Mouse (Mus musculus): ENCODE measurements around the gene Auh. TPM values are rescaled to one million over a fixed set of nuclear protein-coding genes. Genes with fewer than 3 reads are reported as not detected.

Auh gene
- total RNA-seq, 4 experiments from 2014 or later, result 94.6 to 109 (median 103) TPM

- no peak for DNase-seq (ENCODE audit: low spot score in 2 of 2)
Measured at GRCm38 (mm10) chr13:52879918-52880317, 49.6 kb downstream of the Auh start.

DNA sequence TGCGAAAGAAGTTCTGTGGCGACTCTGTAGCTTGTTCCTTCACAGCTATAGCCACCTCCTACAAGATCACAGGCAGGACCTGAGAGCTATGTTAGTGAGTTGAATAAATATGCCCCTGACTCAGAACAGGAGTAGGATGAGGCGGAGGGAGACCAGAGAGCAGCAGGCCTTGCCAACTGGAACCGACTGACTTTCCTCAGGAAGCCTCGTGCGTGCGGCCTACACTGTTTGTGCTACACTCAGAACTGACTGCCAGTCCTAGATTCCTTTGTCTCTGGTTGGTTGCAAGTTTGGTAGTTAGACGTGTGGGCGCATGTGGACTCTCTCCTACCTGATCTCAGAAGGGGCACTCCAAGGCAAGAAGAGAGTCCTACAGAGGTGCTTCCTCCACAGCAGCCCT is 50.2 kb downstream of the Auh start:
- DNase-seq (ENCODE audit: low spot score in 2 of 2), result peak in 1 of 2 experiments; percentile 72

- no peak for DNase-seq (ENCODE audit: low spot score in 2 of 2)
Measured at GRCm38 (mm10) chr13:52878823-52879222, 50.7 kb downstream of the Auh start.

GRCm38 (mm10) chr13:52875541-52876325 is 53.7 kb downstream of the Auh start:
- DNase-seq (ENCODE audit: low spot score in 2 of 2), result peak in 1 of 2 experiments; percentile 56

DNA sequence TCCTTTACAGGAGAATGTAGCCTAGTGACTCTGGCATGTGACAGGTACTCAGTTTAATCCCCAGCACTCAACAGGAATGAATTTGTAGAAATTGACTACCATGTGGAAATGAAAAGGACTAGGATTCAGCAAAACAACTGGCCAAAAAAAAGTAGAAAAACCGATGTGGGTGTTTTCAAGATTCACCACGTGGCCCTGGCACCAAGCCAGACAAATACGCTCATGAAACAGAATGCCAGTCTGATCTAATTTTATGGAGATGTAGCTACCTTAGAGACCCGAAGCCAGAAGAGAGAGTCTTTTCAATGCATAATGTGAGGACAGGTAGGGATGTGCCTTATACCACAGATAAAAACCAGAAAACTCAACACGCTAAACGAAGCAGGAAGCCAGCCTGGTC is 54.4 kb downstream of the Auh start:
- no peak for DNase-seq (ENCODE audit: low spot score in 2 of 2)

DNA sequence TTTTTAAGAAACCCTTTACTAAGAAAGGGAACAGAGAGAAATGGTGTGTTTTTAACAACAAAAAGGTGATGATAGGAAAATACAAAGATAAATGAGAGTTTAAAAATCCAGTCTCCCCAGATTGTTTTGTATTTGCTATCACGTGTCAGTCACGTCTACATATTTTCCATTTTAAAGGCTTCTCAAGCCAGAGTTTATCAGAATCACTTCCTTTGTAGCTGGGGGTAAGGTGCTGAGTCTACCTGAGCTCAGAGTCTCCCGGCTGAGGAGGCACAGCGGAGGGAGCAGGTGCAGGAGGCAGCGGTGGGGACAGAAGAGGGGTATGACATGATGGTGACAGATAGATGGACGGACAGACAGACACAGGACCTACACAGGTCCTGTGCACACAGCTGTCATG is 55.1 kb downstream of the Auh start:
- no peak for DNase-seq (ENCODE audit: low spot score in 2 of 2)

- no peak for DNase-seq (ENCODE audit: low spot score in 2 of 2)
Measured at GRCm38 (mm10) chr13:52873923-52874322, 55.6 kb downstream of the Auh start.

- DNase-seq (ENCODE audit: low spot score in 2 of 2), result peak in 1 of 2 experiments; percentile 58
Measured at GRCm38 (mm10) chr13:52866005-52866792, 63.3 kb downstream of the Auh start.

DNA sequence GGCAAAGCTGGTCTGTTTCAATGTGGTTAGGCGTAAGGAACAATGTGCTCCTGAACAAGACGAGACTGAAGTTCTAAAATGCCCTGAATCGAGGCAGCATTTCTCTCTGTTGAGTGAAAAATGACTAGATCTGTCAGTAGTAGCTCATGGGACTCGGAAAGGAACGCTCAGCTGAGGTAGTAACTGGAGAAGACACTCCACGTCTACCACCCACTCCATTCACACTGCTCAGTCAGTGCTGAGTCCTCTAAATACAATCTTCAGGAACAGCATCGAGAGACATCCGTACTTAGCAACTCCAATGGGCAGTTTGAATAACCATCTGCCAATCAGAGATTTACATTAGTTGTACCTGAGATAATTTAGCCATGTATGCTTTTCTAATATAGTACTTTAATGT is 66.0 kb downstream of the Auh start:
- DNase-seq (ENCODE audit: low spot score in 2 of 2), result no peak

DNA sequence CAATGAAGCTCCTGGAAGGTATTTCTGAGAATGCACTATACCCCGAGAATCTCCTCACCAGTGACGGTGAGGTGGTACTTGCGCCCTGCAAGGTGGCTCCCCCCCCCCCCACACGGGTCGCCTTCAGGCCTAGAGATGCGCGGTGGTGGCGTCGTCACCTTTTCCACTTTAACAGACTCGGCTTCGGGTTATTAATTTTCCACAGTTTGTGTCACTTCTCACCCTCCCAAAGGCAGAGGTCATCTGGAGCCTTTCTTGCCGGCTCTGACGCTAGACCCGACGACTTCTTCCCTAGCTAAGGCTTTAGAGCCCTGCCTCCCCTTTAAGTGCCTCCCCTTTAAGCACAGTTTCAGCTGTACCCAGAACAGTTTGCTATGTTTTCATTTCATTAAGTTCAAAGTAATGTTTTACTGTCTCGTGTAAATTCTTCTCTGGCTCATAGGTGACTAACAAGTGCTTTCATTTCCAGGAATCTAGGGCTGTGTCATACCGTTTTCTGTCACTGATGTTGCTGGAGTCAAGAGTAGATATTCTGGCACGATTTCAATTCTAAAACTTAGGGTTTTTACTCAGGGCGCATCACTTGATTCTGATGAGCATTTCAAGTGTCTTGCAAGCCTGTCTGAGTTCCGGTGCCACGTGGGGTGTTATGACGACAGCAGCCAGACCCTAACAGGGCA is 69.3 kb downstream of the Auh start:
- no peak for DNase-seq (ENCODE audit: low spot score in 2 of 2)

GRCm38 (mm10) chr13:52859065-52859820 is 70.2 kb downstream of the Auh start:
- no peak for DNase-seq (ENCODE audit: low spot score in 2 of 2)

- no peak for DNase-seq (ENCODE audit: low spot score in 2 of 2)
Measured at GRCm38 (mm10) chr13:52858373-52858772, 71.1 kb downstream of the Auh start.

- no peak for DNase-seq (ENCODE audit: low spot score in 2 of 2)
Measured at GRCm38 (mm10) chr13:52857781-52858180, 71.7 kb downstream of the Auh start.

DNA sequence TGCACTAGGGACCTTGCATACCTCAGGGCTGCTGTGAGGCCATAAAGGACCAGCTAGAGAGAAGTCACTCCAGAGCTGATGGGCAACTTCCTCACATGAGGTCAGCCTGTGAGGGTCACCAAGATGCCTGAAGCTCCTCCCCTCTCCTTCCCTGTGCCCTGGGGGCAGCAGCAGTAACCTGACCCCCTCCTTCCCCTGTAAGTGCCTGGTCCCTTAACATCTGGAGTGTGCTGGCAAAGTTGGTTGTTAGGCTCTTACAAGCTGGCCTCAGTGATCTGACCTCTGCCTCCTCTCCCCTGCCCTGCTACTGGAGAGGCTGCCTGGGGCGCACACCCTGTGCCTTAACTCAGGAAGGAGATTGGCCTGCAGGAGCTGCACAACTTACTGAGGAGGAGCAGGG is 75.9 kb downstream of the Auh start:
- DNase-seq (ENCODE audit: low spot score in 2 of 2), result no peak

DNA sequence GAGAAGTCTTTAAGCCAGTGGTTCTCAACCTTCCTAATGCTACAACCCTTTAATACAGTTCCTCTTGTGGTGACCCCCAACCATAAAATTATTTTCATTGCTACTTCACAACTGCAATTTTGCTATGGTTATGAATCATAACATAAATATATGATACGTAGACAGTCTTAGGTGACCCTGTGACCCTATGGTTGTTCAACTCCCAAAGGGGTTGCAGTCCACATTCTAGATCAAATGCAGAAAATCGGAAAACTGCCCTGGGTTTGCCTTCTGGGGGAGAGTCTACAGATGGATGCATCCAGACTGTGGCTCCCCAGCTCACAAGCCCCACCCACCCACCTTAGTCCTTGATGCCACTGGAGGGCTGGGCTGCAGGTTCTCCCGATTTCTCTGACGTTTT is 77.6 kb downstream of the Auh start:
- DNase-seq (ENCODE audit: low spot score in 2 of 2), result no peak

- DNase-seq (ENCODE audit: low spot score in 2 of 2), result no peak
Measured at GRCm38 (mm10) chr13:52850024-52850723, 79.3 kb downstream of the Auh start.

DNA sequence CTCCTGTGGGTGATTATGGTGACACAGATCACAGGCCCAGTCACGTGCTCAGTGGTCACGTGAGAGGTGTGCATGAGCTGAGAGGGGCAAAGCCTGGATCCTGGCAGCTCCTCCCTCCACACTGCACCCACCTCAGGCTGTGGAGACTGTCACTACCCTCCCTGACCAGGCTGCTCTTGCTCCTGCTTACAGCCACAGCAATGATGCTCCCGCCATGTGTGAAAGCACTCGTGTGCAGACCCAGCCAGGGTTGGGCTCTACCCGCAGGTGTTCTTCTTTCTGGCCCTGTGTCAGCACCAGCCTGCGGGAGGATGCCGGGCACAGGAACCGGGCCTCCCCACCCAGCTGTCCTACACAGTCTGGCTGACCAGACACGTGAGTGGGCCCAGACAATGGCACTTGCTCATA is 80.1 kb downstream of the Auh start:
- DNase-seq (ENCODE audit: low spot score in 2 of 2), result no peak

- DNase-seq (ENCODE audit: low spot score in 2 of 2), result no peak
Measured at GRCm38 (mm10) chr13:52847481-52847880, 82.0 kb downstream of the Auh start.

GRCm38 (mm10) chr13:52847071-52847470 is 82.4 kb downstream of the Auh start:
- no peak for DNase-seq (ENCODE audit: low spot score in 2 of 2)

DNA sequence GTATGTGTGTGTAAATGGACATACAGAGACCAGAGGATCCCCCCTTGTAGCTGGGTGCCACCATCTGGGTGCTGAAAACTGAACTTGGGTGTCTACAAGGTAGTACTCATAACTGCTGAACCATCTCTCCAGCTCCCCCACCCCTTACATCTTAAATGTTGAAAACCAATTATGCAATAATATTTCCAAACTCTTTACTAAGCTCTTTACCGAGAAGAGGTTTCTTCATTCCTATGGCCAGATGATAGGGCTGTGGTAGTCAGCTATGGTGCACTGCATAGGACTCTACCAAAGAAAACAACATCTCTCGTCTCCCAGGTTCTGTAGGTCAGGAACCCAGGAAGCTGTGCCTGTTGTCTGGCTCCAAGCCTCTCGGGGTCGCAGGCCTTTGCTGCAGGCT is 83.9 kb downstream of the Auh start:
- no peak for DNase-seq (ENCODE audit: low spot score in 2 of 2)

All from left cerebral cortex, adult 8-10 months (tissue).